In genomic region chr17:4742314-4742713, GRCm38 (mm10) we compare ENCODE assay signal across 22 mouse cellular contexts.
DNase-seq lines count a peak whose midpoint lies in the region; ATAC-seq and TF ChIP-seq lines count a peak whose summit lies in the region.
"Had no signal": no experiment of that assay in that cellular context is flagged by ENCODE, and none has a peak within 500 bp of the region (broad histone marks: within the 10 kb centered on the region; RNA-seq: fewer than 3 reads in every experiment).

No protein-coding gene starts in this region.

- H3K4me2 ChIP-seq in liver, postnatal 0 days (ENCODE audit: low read depth, low read length): no peak overlapping the region
- no peak overlapping the region for H3K4me2 ChIP-seq in liver, embryonic 11.5 days
- H3K4me2 ChIP-seq: embryonic facial prominence, embryonic 15.5 days; heart, embryonic 12.5 days; hindbrain, embryonic 14.5 days had no signal

- no peaks in the 10 kb centered on the region for H3K36me3 ChIP-seq in liver, postnatal 0 days (replicated peaks; ENCODE audit: insufficient read depth, low read length)
- H3K36me3 ChIP-seq in liver, embryonic 11.5 days (ENCODE audit: control insufficient read depth, insufficient read depth, low read length): no peaks in the 10 kb centered on the region
- H3K36me3 ChIP-seq in embryonic facial prominence, embryonic 10.5 days (replicated peaks): no peaks in the 10 kb centered on the region
- H3K36me3 ChIP-seq in limb, embryonic 10.5 days: no peaks in the 10 kb centered on the region
- H3K36me3 ChIP-seq: embryonic facial prominence, embryonic 15.5 days; forebrain, embryonic 10.5 days; heart, embryonic 12.5 days; hindbrain, embryonic 10.5 days had no signal

- no peak for TF ChIP-seq CTCF in liver, postnatal 0 days (IDR thresholded peaks at IDR 0.05; ENCODE audit: low read depth)

- no peaks in the 10 kb centered on the region for H3K27me3 ChIP-seq in liver, postnatal 0 days (ENCODE audit: insufficient read depth, low read length)
- H3K27me3 ChIP-seq in liver, embryonic 11.5 days (replicated peaks; ENCODE audit: control insufficient read depth, insufficient read depth, low read length): no peaks in the 10 kb centered on the region
- no peaks in the 10 kb centered on the region for H3K27me3 ChIP-seq in embryonic facial prominence, embryonic 10.5 days (replicated peaks; ENCODE audit: low read depth, poor library complexity, severe bottlenecking)
- no peaks in the 10 kb centered on the region for H3K27me3 ChIP-seq in limb, embryonic 10.5 days (ENCODE audit: low read depth, poor library complexity, severe bottlenecking)
- H3K27me3 ChIP-seq: embryonic facial prominence, embryonic 15.5 days; heart, embryonic 12.5 days had no signal

- H3K9ac ChIP-seq in liver, postnatal 0 days (replicated peaks): no peak overlapping the region
- H3K9ac ChIP-seq in liver, embryonic 11.5 days (ENCODE audit: low read depth, low read length): no peak overlapping the region
- H3K9ac ChIP-seq: embryonic facial prominence, embryonic 15.5 days; heart, embryonic 12.5 days; hindbrain, embryonic 14.5 days had no signal

- WGBS in liver, postnatal 0 days (ENCODE audit: insufficient replicate concordance): 14% methylated on average over 1 of the region's 1 CpGs
- 46% methylated on average over 1 of the region's 1 CpGs for WGBS in liver, embryonic 11.5 days
- WGBS in embryonic facial prominence, embryonic 10.5 days: 73% methylated on average over 1 of the region's 1 CpGs
- 73% methylated on average over 1 of the region's 1 CpGs for WGBS in limb, embryonic 10.5 days

- no peaks in the 10 kb centered on the region for H3K9me3 ChIP-seq in liver, postnatal 0 days (ENCODE audit: low read length)
- H3K9me3 ChIP-seq in liver, embryonic 11.5 days (ENCODE audit: control insufficient read depth, low read length): no peaks in the 10 kb centered on the region
- H3K9me3 ChIP-seq in embryonic facial prominence, embryonic 10.5 days: no peaks in the 10 kb centered on the region
- no peaks in the 10 kb centered on the region for H3K9me3 ChIP-seq in limb, embryonic 10.5 days (replicated peaks)
- H3K9me3 ChIP-seq: embryonic facial prominence, embryonic 15.5 days; forebrain, embryonic 10.5 days; heart, embryonic 12.5 days; hindbrain, embryonic 10.5 days had no signal

- no peak overlapping the region for H3K4me3 ChIP-seq in liver, postnatal 0 days (ENCODE audit: low read depth, low read length)
- H3K4me3 ChIP-seq in liver, embryonic 11.5 days (ENCODE audit: low read depth, low read length): no peak overlapping the region
- H3K4me3 ChIP-seq in embryonic facial prominence, embryonic 10.5 days: no peak overlapping the region
- H3K4me3 ChIP-seq in limb, embryonic 10.5 days: no peak overlapping the region
- H3K4me3 ChIP-seq: embryonic facial prominence, embryonic 15.5 days; erythroblast, embryonic 14.5 days; forebrain, embryonic 10.5 days; gastrocnemius, adult 2 months; heart, embryonic 12.5 days; hindbrain, embryonic 10.5 days had no signal

- DNase-seq in liver, postnatal 0 days: no peak
- DNase-seq in liver, embryonic 11.5 days (ENCODE audit: low spot score): no peak
- DNase-seq in A20 (ENCODE audit: low read depth, low spot score): peak; percentile 14
- no peak for DNase-seq in urinary bladder, adult 18-20 months (ENCODE audit: low spot score in 2 of 2)
- no peak for DNase-seq in embryonic facial prominence, embryonic 10.5 days (ENCODE audit: low spot score)
- DNase-seq in limb, embryonic 10.5 days (ENCODE audit: low spot score): no peak
- DNase-seq: adrenal gland, postnatal 10 days; cerebellum, adult 11-12 months; cerebellum, adult 9-10 months; cerebellum, postnatal 25 days; gastrocnemius, adult 2 months; gastrocnemius, postnatal 25 days; heart, adult 18-20 months had no signal

- H3K27ac ChIP-seq in liver, postnatal 0 days (ENCODE audit: low read depth): no peak overlapping the region
- H3K27ac ChIP-seq in liver, embryonic 11.5 days (ENCODE audit: low read depth, low read length): no peak overlapping the region
- no peak overlapping the region for H3K27ac ChIP-seq in embryonic facial prominence, embryonic 10.5 days (replicated peaks)
- no peak overlapping the region for H3K27ac ChIP-seq in limb, embryonic 10.5 days
- H3K27ac ChIP-seq: embryonic facial prominence, embryonic 15.5 days; forebrain, embryonic 10.5 days; gastrocnemius, adult 2 months; hindbrain, embryonic 10.5 days; hindbrain, embryonic 14.5 days had no signal

- no peak for TF ChIP-seq EP300 in liver, postnatal 0 days (IDR thresholded peaks at IDR 0.05; ENCODE audit: low read depth)

- ATAC-seq in liver, postnatal 0 days: peak; percentile 36; the same call in 1 of the 2 replicates
- ATAC-seq in liver, embryonic 11.5 days (replicated peaks; ENCODE audit: low FRiP score): no peak
- ATAC-seq in common myeloid progenitor, adult 5-6 weeks (replicated peaks; ENCODE audit: low read depth, poor library complexity, severe bottlenecking): peak; percentile 75
- peak; percentile 75 for ATAC-seq in monocyte, adult 5-6 weeks (replicated peaks; ENCODE audit: insufficient number of reproducible peaks, low FRiP score, low TSS enrichment, poor library complexity, severe bottlenecking)
- ATAC-seq: forebrain, embryonic 14.5 days had no signal

- H3K4me1 ChIP-seq in liver, postnatal 0 days (ENCODE audit: insufficient read depth): no peaks in the 10 kb centered on the region
- no peaks in the 10 kb centered on the region for H3K4me1 ChIP-seq in liver, embryonic 11.5 days (replicated peaks; ENCODE audit: control insufficient read depth, insufficient read depth, low read length)
- H3K4me1 ChIP-seq in embryonic facial prominence, embryonic 10.5 days: peaks cover 17% of the 10 kb centered on the region
- peaks cover 12% of the 10 kb centered on the region for H3K4me1 ChIP-seq in limb, embryonic 10.5 days
- H3K4me1 ChIP-seq: embryonic facial prominence, embryonic 15.5 days had no signal
